Mouse (Mus musculus) small intestine, adult 2 months (tissue): ENCODE results near the gene Nfkbie. TPM values are rescaled to one million over a fixed set of nuclear protein-coding genes. Genes with fewer than 3 reads are reported as not detected.

Source experiments
- H3K27ac ChIP-seq: fragments of 200-500 bp; 2 replicates; pipeline ENCODE4 v1.5.1; 2012; ENCODE audit warnings: low read depth, low read length, control low read depth, inconsistent platforms; ENCODE audit not compliant: insufficient read depth
- H3K27me3 ChIP-seq: fragments of 200-500 bp; 2 replicates; pipeline ENCODE4 v1.6.1; 2012; ENCODE audit warnings: mild to moderate bottlenecking, moderate library complexity, low read length, inconsistent platforms; ENCODE audit not compliant: control insufficient read depth, insufficient read depth
- H3K36me3 ChIP-seq: fragments of 200-500 bp; 2 replicates; pipeline ENCODE4 v1.6.1; 2012; ENCODE audit warnings: mild to moderate bottlenecking, low read length, control low read depth, inconsistent platforms; ENCODE audit not compliant: control insufficient read depth, insufficient read depth
- H3K4me1 ChIP-seq: fragments of 200-500 bp; 2 replicates; pipeline ENCODE4 v1.6.1; 2012; ENCODE audit warnings: low read length, inconsistent platforms, mixed read lengths; ENCODE audit not compliant: control insufficient read depth, insufficient read depth, insufficient read length
- H3K4me3 ChIP-seq: fragments of 200-500 bp; 2 replicates; pipeline ENCODE4 v1.5.1; 2012; ENCODE audit warnings: low read depth, mild to moderate bottlenecking, control low read depth, inconsistent platforms, low read length, moderate library complexity
- CTCF ChIP-seq: fragments of 200-500 bp; IDR thresholded peaks from 2 replicates; pipeline ENCODE4 v1.5.1; 2012; ENCODE audit warnings: low read depth, mild to moderate bottlenecking, control low read depth, inconsistent platforms, low read length, moderate library complexity, mixed read lengths; ENCODE audit not compliant: insufficient replicate concordance, insufficient read length; ENCODE audit errors: extremely low read depth
- POLR2A ChIP-seq: fragments of 200-500 bp; IDR thresholded peaks from 2 replicates; pipeline ENCODE4 v1.6.1; 2012; ENCODE audit warnings: low read depth, mild to moderate bottlenecking, control low read depth, inconsistent platforms, low read length, moderate library complexity
- WGBS: fragments of 180-500 bp; shearing (Covaris S2); methylation state at CpG from one replicate; pipeline ENCODE4 v1.1.7; 2018; 5-methylcytosine and 5-hydroxymethylcytosine counted together
- polyA plus RNA-seq: library from polyadenylated mRNA; depleted of rRNA; stranded (reverse); fragments of >200 nt; gene quantifications from 2 replicates; pipeline ENCODE4 v1.2.3, GENCODE M21; 2012; rRNA removed

The Nfkbie gene
- polyA plus RNA-seq, 1 experiment, result 6.2 TPM

DNA sequence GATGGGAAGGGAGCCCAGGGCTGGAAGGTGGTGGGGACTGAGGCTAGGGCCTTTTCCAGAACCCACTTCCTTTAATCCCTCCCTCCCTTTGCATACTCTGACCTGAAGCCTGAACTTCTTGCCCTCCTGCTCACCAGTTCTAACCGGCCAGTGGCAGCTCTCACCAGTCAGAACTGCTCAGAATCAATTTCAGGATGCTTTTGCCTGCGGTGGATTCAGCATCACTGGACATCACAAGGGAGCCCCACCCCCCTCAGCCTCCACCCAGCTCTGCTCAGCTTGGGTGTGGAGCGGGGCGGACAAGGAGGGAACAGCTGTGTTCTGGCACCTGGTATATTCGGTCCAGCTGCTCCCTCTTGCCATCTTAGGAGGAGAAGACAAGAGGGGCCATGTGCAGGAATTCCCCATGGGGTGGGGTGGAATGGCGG, 46.4 kb downstream of the Nfkbie start, which contains the start of gene Mymx:
Mymx (minus strand) TSS at position 226 of the 428 bp plus-strand sequence.
- Histone ChIP-seq H3K4me3 (0 out of 2 replicates have a peak within 1 kb of the TSS, but pooled peaks have one; percentile 1), H3K36me3 (no peaks in the 10 kb centered on the region), H3K27ac (no peak within 1 kb of the TSS), H3K27me3 (no peaks in the 10 kb centered on the region), H3K4me1 (peaks cover 13% of the 10 kb centered on the region)
- TF ChIP-seq POLR2A, result no peak
- no peak for TF ChIP-seq CTCF
- 41% methylated on average over 6 of the region's 6 CpGs for WGBS

GRCm38 (mm10) chr17:45602984-45603383, 47.5 kb downstream of the Nfkbie start:
- Histone ChIP-seq H3K4me3 (no peak overlapping the region), H3K36me3 (no peaks in the 10 kb centered on the region), H3K27me3 (no peaks in the 10 kb centered on the region), H3K27ac (no peak overlapping the region), H3K4me1 (peaks cover 8% of the 10 kb centered on the region)
- TF ChIP-seq POLR2A (no peak), CTCF (no peak)
- WGBS, result 86% methylated on average over 3 of the region's 3 CpGs

DNA sequence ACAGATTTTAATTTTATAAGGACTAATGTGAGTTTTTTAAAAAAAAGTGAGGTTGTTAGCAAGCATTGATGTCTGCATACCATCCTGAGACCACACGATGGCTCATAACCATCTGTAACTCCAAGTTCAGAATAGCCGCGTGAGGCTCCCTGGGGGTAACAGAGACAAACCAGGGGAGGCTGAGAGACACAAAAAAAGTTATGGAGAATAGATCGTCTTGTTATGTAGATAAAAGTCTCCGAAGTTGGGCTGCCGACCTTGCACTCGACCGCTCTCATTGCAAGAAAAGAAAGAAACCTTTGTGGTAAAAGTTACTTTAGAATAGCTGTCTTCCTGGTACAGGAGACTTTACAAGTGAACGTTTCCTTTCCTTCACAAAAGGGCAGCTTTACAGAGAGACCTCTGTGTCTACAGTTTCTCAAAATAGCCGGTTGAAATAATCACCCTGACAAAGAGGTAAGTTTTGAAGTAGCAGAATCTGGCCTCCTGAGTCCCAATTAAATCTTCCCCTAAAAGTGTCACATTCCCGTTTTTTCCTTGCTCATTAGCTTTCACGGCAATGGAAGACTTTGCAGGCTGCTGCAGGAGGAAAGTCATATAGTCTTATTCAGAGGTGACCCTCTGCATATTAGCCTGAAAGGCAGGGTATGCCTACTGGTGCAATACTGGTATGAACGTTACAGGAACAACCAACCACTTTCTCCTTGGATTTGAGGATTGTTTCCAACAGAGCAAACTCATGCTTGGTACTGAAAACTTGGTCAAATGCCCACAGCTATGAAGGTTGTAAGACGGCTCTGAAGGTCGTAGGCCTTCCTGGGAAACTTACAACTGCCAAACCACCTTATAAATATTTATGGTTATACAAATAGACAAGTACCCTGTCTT, 51.7 kb downstream of the Nfkbie start:
- H3K36me3 ChIP-seq, result no peaks in the 10 kb centered on the region
- peaks cover 4% of the 10 kb centered on the region; the same call in 1 of the 2 replicates for H3K4me1 ChIP-seq
- no peaks in the 10 kb centered on the region for H3K27me3 ChIP-seq
- no peak overlapping the region for H3K4me3 ChIP-seq
- TF ChIP-seq POLR2A, result no peak
- TF ChIP-seq CTCF, result no peak
- H3K27ac ChIP-seq, result no peak overlapping the region
- WGBS, result 81% methylated on average over 15 of the region's 15 CpGs

GRCm38 (mm10) chr17:45608396-45608795, 52.9 kb downstream of the Nfkbie start:
- Histone ChIP-seq H3K36me3 (no peaks in the 10 kb centered on the region), H3K27me3 (no peaks in the 10 kb centered on the region), H3K4me3 (no peak overlapping the region), H3K4me1 (peaks cover 4% of the 10 kb centered on the region; the same call in 1 of the 2 replicates), H3K27ac (no peak overlapping the region)
- 76% methylated on average over 4 of the region's 4 CpGs for WGBS
- TF ChIP-seq CTCF (no peak), POLR2A (no peak)

- H3K36me3 ChIP-seq, result no peaks in the 10 kb centered on the region
- TF ChIP-seq POLR2A (no peak), CTCF (no peak)
- H3K4me3 ChIP-seq, result no peak overlapping the region
- no peak overlapping the region for H3K27ac ChIP-seq
- H3K27me3 ChIP-seq, result no peaks in the 10 kb centered on the region
- 36% methylated on average over 5 of the region's 5 CpGs for WGBS
- H3K4me1 ChIP-seq, result peaks cover 4% of the 10 kb centered on the region; the same call in 1 of the 2 replicates
Observed at GRCm38 (mm10) chr17:45610144-45610866, 54.8 kb downstream of the Nfkbie start.

DNA sequence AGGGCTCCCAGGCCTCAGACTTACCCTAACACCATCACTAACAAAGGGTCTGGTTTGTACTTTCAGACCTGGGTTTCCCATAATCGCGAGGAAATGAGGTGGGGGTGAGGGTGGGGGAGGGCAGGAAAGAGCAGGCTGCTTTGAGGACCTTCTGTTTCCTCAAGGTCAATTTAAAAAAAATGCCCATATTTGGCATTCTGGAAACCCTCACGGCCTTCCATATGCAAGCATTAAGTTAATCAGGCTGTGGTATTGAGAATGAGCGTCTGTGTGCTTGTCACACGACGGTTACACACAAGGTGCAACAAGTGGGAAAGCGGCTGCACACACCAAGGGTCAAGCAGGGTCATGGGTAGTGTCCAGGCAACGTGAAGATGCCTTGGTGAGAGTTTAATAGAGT, 56.5 kb downstream of the Nfkbie start:
- Histone ChIP-seq H3K27me3 (no peaks in the 10 kb centered on the region), H3K4me1 (peaks cover 4% of the 10 kb centered on the region; the same call in 1 of the 2 replicates), H3K4me3 (no peak overlapping the region), H3K27ac (no peak overlapping the region), H3K36me3 (no peaks in the 10 kb centered on the region)
- TF ChIP-seq POLR2A (no peak), CTCF (no peak)
- WGBS, result 73% methylated on average over 8 of the region's 8 CpGs

Other genes with a start within 250 kb of the Nfkbie start
- gene Cdc5l, start 122.0 kb upstream of the Nfkbie start, polyA plus RNA-seq, result 2.1 and 4.2 TPM in 2 replicates
- gene Spats1, start 80.3 kb upstream of the Nfkbie start, polyA plus RNA-seq, result not detected in 2 replicates
- 9.8 and 10.5 TPM in 2 replicates for gene Aars2, start 48.9 kb upstream of the Nfkbie start, polyA plus RNA-seq
- gene Tcte1, start 32.3 kb upstream of the Nfkbie start, polyA plus RNA-seq, result 0.04 TPM in 2 replicates
- gene Tmem151b, start 6.0 kb upstream of the Nfkbie start, polyA plus RNA-seq, result 0.53 and 0.94 TPM in 2 replicates
- gene Slc35b2, start 8.2 kb downstream of the Nfkbie start, polyA plus RNA-seq, result 98.2 and 105 TPM in 2 replicates
- gene Hsp90ab1, start 17.6 kb downstream of the Nfkbie start, polyA plus RNA-seq, result 93.8 and 157 TPM in 2 replicates
- 26.1 and 35.2 TPM in 2 replicates for gene Slc29a1, start 43.9 kb downstream of the Nfkbie start, polyA plus RNA-seq
- 0.75 and 5.8 TPM in 2 replicates for gene Mymx, start 46.4 kb downstream of the Nfkbie start, polyA plus RNA-seq
- 0.03 TPM in 1 of 2 replicates, not detected in the other for gene Capn11, start 103.6 kb downstream of the Nfkbie start, polyA plus RNA-seq
- gene Mrpl14, start 130.6 kb downstream of the Nfkbie start, polyA plus RNA-seq, result 105 and 161 TPM in 2 replicates
- gene Tmem63b, start 131.2 kb downstream of the Nfkbie start, polyA plus RNA-seq, result 42.6 and 65.0 TPM in 2 replicates
- not detected in 2 replicates for gene 1600014C23Rik, start 178.1 kb downstream of the Nfkbie start, polyA plus RNA-seq